Mouse (Mus musculus) ovary, postnatal 14 days (tissue): ENCODE measurements around the gene Tec.

Experiments
- DNase-seq: peaks from one replicate; pipeline ENCODE4 v3.0.0; 2022; ENCODE audit warnings: low spot score

Tec gene

GRCm38 (mm10) chr5:72853365-72853764 is 14.9 kb downstream of the Tec start:
- no peak for DNase-seq

- no peak for DNase-seq
Observed at GRCm38 (mm10) chr5:72852301-72852995, 15.8 kb downstream of the Tec start.

GRCm38 (mm10) chr5:72851674-72852098 is 16.6 kb downstream of the Tec start:
- DNase-seq: no peak

- no peak for DNase-seq
Observed at GRCm38 (mm10) chr5:72850926-72851673, 17.2 kb downstream of the Tec start.

- DNase-seq: no peak
Observed at GRCm38 (mm10) chr5:72848889-72849435, 19.3 kb downstream of the Tec start.

GRCm38 (mm10) chr5:72846712-72847111 is 21.6 kb downstream of the Tec start:
- DNase-seq: no peak

GRCm38 (mm10) chr5:72845928-72846630 is 22.2 kb downstream of the Tec start:
- DNase-seq: no peak

GRCm38 (mm10) chr5:72844776-72845495 is 23.3 kb downstream of the Tec start:
- no peak for DNase-seq

GRCm38 (mm10) chr5:72844294-72844693 is 24.0 kb downstream of the Tec start:
- no peak for DNase-seq

- no peak for DNase-seq
Observed at GRCm38 (mm10) chr5:72839655-72840054, 28.6 kb downstream of the Tec start.

- no peak for DNase-seq
Observed at GRCm38 (mm10) chr5:72838976-72839375, 29.3 kb downstream of the Tec start.

- no peak for DNase-seq
Observed at GRCm38 (mm10) chr5:72835656-72836055, 32.6 kb downstream of the Tec start.

- no peak for DNase-seq
Observed at GRCm38 (mm10) chr5:72832904-72833765, 35.1 kb downstream of the Tec start.

GRCm38 (mm10) chr5:72832191-72832590 is 36.1 kb downstream of the Tec start:
- no peak for DNase-seq

- no peak for DNase-seq
Observed at GRCm38 (mm10) chr5:72830988-72831610, 37.2 kb downstream of the Tec start.

- DNase-seq: no peak
Observed at GRCm38 (mm10) chr5:72829506-72830067, 38.7 kb downstream of the Tec start.

GRCm38 (mm10) chr5:72828401-72828800 is 39.9 kb downstream of the Tec start:
- no peak for DNase-seq

- no peak for DNase-seq
Observed at GRCm38 (mm10) chr5:72827435-72827834, 40.8 kb downstream of the Tec start.

GRCm38 (mm10) chr5:72826445-72826844 is 41.8 kb downstream of the Tec start:
- DNase-seq: no peak

GRCm38 (mm10) chr5:72820651-72821050 is 47.6 kb downstream of the Tec start:
- DNase-seq: no peak
